Mouse (Mus musculus): ENCODE data around the gene Cox6a2.

DNA sequence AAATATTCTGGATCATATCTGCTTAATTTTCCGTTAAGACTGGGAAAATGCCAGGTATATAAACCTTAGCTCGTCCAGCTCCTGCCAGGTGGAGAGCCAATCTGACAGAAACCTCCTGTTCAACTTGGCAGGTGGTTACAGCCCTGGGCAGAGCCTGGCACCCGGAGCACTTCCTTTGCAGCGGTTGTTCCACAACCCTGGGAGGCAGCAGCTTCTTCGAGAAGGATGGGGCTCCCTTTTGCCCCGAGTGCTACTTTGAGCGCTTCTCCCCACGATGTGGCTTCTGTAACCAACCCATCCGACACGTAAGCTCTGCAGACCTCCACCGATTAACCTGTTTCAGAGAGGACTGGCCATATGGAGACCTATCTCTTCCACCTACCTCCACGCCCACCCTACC is 45.8 kb upstream of the Cox6a2 start:
- TF ChIP-seq CTCF (IDR thresholded peaks at IDR 0.05; ENCODE audit: borderline replicate concordance, control insufficient read depth, extremely low read depth, insufficient read depth, low read length, poor library complexity) (no peak), POLR2A (IDR thresholded peaks at IDR 0.05; ENCODE audit: control insufficient read depth, extremely low read depth, insufficient read depth, low read length, poor library complexity) (no peak)

Data from thymus, adult 2 months (tissue).